Mouse (Mus musculus): ENCODE measurements around the gene Clk2.

Gene Clk2

DNA sequence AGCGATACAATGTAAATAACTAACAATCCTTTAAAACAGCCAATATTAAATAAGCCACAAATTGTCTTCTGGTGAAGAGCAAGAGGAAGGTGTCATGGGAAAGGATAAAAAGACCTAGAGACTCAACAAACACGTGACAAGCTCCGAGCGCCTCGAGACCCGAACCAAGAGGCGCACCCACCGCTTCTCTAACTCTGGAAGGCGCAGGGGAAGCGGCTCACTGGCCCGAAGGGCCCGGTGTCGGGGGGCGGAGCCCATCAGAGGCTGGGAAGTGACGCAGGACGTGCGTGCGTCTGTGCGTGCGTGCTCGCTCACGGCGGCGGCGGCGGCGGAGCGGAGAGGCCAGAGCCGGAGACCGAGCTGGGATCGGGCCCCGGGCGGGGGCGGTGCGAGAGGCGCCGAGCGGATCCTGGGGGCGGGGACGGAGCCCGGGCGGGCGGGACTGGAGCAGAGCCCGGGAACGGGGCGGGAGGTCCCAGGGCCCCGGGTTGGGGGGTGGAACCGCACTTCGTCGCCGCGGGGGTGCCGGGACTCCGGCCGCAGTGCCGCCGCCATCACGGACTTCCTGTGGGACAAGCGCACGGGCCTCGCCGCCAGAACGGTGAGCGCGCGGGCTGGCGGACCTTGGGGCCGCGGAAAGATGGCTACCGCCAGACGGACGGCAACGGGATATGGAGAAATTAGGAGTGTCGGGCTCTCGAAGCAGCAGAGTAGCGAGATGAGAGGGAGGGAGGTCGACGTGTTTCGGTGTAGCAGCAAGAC, at the start of gene Clk2:
TSS of gene Clk2 (plus strand) at position 290 of the 762 bp plus-strand sequence.
- peak; percentile 96 for DNase-seq (ENCODE audit: low spot score)

DNA sequence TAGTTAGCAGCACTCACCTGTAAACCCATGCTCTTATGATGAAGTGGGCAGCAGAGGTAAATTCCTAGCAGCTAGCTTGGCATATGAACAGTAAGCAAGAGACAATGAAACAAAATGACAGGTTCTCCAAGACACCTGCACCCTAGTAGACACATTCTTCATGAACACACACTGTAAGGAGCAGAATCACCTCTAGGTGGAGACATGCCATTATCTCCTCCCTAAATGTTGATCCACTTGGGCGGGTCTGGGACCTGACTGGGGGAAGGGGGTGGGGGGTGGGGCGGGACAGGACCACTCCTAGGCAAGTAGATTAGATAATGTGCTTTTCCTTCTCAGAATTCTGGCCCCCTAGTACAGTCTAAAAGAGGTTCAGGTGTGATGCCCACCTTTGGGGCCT, 49.1 kb upstream of the Clk2 start:
- peak; percentile 45 for DNase-seq (ENCODE audit: low spot score)

DNA sequence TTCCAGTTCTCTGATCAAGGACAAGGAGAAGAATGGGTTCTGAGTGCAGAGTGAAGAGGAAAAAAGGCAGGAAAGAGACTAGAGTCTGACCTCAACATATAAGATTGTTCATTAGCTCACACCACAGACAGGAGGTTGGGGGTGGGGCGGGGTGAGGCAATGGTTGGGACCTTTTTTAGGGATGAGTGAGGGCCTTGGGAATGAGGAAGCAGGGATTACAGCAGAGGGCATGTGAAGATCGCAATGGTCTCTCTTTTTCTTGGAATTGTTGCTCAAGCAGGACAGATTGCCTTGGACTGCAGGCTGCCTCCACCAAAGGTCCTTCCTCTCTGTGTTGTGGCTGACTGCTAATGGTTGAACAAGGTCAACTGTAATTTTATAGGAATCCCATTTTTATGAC, 41.3 kb upstream of the Clk2 start:
- DNase-seq (ENCODE audit: low spot score), result no peak

DNA sequence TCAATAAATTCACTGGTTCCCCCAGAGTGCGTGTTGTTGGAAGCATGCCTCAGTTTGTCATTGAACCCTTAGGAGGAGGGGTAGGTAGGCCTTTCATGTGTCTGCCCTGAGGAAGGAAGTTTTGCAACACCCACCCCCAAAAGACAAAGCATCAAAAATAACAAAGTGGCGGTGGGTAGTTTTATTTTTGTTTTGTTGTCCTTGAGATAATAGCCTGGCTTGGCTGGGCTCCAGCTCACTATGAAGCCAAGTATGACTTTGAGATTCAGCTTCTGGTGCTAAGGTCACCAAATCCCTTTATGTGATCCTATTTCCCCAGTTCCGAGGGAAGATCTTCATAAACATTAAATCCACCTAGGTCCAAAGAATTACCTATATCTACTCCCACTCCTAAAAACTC, 40.4 kb upstream of the Clk2 start:
- DNase-seq (ENCODE audit: low spot score), result no peak

DNA sequence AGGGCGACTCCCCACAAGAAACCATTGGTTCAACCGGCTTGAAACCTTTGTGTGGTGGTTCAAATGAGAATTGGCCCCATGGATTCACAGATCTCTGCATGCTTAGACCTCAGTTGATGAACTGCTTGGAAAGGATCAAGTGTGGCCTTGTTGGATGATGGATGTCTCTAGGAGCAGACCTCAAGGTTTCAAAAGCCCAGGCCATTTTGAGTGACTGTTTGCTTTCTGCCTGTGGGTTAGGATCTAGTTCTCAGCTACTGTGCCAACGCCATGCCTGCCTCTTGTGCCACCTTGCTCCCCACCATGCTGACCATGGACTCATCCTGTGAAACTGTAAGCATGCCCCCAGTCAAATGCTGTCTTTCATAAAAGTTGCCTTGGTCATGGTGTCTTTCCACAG, 38.6 kb upstream of the Clk2 start:
- DNase-seq (ENCODE audit: low spot score), result no peak

DNA sequence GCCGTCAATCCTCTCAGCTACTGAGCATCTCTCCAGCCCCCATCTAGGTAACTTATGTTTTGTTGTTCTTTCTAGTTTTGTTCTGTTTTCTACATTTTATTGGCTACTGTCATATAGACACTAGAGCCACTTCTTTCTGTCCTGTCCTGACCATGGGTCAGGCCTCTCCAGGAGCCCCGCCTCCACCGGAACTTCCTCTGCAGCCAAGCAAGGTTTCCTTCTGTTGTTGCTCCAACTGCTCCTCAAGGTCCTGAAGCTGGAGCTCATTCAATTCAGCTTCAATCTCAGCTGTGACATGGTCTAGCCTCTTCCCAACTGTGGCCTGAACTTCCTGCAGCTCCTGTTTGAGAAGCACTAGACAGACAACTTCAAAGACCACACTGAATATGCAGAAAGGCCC, 34.7 kb upstream of the Clk2 start:
- no peak for DNase-seq (ENCODE audit: low spot score)

DNA sequence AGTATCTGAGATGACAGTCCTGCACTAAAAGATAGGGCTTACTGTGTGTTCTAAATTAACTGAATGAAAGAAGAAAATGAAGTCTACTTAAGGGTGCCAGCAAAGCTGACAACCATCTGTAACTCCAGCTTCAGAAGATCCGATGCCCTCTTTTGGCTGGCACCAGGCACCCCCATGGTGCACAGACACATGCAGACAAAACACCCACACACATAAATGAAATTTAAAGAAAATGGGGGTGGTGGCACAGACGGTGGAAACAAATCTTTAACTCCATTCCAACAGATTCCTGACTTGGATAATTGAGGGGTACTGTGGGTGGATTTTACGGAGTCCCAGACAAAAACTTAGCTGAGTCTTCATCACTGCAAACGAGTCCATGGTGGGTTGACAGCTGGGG, 32.8 kb upstream of the Clk2 start:
- DNase-seq (ENCODE audit: low spot score), result no peak

DNA sequence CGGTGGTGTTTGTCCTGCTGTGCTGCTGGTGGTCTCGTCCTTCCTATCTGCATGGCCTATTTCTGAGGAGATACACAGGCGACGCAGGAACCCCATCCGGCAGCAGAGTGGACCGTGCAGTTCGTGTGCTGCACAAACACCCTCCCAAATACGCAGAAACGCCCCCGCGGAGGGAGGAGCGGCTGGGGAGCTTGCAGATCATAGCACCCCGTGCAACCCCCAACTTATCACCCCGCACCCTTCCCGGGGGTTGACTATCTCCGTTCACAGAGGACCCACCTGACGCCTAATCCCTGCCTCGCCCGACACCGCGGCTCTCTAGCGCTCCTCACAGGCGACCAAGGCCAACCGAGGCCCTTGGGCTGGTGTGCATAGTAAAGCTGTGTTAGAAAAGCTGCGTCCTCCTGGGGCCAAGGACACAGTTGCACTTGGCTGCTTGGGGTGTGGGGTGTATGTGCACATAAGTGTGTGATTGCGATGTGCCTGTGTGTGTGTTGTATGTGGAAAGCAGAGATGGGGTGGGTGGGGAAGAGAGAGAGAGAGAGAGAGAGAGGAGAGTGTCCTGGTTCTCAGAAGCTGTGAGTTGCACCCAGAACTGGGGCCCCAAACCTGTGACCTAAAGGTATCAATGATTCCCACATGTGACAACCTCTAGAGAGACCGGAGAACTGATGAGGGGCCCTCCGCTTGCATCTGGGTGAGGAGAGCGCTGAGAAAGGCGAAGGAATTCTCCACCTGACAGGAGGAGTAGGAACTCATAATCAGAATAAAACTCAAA, 32.1 kb upstream of the Clk2 start:
- no peak for DNase-seq (ENCODE audit: low spot score)

DNA sequence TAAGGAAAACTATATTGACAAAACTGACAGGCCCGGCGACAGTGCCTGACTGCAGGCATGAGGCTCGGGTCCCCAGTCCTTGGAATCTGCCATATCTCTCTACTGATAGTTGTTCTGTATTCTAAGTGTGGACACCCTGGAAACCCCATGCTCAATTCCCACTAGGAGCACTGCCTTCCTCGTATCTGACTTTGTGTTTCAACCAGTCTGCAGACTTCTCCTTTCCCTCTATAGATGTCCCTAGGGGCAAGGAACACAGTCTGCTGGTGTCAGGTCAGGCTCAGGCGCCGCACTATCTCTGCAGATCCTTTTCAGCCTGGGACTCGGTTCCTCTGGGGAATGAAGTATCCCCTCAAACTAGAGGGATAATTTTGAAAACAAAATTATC, 31.5 kb upstream of the Clk2 start:
- DNase-seq (ENCODE audit: low spot score), result no peak

DNA sequence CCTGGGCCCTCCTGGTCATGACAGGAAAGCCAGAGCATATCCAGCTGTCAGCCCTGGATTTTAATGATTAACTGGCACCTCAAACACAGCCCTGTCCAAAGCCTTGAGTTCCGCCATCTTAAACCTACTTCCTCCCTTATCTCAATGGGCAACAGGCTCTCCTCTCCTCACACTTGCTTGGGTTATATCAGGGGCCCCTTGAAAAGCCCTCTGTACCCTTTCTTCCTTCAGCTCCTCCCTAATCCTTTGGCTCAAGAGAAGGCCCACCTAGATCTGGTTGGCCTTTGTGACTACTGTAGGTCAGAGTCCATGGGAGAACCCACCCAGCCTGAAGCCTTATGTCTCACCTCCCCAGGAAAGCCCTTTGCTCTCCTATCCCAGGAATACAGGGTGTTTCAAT, 30.8 kb upstream of the Clk2 start:
- no peak for DNase-seq (ENCODE audit: low spot score)

DNA sequence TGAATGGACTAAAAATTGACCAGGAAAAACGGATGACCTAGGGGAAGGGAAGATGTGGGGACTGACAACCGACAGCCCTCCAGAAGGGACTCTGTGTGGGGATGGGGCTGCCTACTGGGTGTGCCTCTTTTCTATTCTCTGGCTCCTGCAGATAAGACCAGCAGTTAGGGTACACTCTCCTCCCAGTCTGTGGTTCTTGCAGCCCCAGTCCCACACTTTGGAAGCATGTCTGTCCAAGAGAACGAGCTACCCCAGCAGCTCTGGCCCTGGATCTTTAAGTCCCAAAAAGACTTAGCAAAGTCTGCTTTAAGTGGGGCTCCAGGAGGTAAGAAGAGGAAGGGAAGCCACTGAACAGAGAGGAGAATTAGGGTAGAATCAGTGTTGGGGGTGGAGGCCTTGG, 28.6 kb upstream of the Clk2 start, which contains the start of gene Pklr:
TSS of gene Pklr (plus strand) at position 185 of the 400 bp plus-strand sequence.
- DNase-seq (ENCODE audit: low spot score), result no peak

DNA sequence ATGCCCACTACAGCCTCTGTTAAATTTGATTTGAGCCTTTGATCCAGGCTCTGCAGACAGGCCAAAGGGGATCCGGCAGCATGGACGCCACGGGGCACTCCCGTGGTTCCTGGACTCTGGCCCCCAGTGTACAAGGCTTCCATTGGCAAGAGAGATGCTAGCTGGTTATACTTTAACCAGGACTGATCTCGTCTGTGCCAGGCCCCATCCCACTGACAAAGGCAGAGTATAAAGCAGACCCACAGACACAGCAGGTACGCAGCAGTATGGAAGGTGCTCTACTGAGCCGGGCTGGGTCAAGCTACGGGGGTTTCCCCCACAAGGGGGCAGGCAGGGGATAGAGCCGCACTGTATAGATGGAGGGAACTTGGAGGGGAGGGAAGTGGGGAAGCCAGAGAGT, 28.2 kb upstream of the Clk2 start:
- no peak for DNase-seq (ENCODE audit: low spot score)

DNA sequence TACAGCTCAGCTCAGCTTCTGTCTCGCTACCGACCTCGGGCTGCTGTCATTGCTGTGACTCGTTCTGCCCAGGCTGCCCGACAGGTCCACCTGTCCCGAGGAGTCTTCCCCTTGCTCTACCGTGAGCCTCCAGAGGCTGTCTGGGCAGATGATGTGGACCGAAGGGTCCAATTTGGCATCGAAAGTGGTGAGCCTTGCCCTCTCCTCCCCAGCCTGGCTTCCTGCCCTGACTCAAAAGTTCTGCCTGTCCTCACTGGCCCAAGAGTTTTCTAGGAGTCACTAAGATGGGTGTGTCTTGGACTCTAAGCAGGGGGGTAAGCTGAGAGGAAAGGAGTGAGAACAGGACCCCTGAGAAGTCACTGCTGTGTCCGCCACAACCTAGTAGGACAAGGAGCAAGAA, 19.8 kb upstream of the Clk2 start:
- no peak for DNase-seq (ENCODE audit: low spot score)

DNA sequence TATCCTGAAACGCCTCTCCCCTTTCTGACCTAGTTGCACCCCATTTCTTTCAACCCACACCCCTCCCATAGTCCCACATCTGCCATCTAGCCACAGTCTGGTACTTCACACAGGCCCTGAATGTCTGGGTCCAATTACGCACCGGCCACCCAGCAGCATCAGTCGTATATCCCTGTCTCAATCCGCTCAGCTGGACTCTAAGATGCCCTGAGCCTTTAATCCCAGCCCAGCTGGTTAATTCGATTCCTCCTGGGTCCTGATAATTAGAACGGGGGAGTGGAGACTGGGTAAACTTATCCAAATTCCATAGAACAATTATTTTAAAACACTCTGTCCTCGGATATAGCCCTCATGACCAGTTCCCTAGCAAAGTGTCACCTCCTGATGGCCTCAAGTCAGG, 19.0 kb upstream of the Clk2 start:
- DNase-seq (ENCODE audit: low spot score), result no peak

DNA sequence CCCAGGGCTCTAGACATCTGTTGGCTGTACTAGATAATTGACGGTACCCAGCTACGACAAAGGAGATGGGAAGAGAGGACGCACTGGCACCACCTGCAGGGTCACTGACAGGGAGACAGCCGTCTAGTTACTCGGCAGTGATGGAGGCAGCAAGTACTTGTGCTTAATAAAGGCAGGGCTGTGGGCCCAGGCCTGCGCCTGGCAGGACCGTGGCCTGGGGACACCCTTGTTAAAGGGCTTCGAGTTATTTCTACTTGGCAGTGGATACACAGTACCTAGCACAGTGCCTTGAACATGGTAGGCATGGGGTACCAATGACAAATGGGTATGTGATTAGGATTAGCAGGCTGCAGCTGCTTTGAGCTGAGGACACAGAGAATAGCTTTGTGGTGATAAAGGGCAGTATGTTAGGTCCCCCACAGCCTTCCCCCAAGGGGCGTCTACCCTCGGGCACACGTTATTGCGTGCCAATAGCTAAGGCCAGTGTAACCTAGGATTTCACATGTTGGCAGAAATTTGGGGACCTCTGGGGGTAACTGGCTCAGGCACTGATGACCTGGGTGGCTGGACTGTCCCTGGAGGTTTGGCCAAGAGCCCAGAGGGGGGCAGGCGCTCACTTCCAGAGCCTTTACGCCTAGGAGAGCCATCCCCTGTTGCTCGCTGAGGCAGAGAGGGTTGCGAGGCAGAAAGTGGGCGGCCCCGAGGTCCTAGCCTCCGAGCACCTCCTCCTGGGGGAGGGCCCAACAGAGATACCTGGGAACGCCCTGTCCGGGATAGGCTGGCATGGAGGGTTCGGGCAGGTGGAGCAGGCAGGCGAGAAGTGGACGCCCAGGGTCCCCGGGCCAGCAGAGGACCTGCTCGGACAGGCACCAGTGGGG, 17.3 kb upstream of the Clk2 start:
- DNase-seq (ENCODE audit: low spot score), result no peak

DNA sequence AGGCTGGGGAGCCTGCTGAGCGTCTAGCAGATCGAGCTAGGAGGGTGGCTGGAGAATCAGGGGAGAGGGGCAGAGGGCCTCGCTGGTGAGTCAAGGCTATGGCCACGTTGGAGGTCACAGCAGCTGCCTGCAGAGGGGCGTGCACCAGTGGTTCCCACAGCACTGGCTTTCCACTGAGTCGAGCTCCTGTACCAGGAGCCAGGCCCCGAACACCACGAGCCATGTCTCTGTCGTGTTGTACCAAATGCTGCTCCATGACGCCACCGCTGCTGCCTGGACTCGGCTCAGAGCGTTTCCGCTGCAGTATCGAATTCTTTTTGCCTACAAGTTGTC, 16.6 kb upstream of the Clk2 start:
- no peak for DNase-seq (ENCODE audit: low spot score)

DNA sequence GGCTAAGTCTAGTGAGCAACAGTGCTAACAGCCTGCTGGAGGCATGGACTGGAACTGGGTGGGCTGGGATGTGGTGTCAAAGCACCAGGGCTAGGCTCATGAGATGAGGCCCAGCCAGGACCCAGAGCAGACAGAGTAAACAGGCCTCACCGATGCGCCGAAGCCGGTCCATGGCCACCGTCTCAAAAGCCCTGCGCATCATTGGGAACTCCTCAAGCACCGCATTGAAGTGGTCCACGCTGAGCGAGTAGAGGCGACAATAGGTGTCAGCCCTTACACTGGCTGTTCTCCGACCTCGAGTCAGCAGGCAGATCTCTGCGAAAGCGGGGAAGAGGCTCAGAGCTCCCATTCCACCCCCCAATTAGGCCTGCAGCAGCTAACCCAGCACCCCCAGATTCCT, 16.0 kb upstream of the Clk2 start:
- no peak for DNase-seq (ENCODE audit: low spot score)

DNA sequence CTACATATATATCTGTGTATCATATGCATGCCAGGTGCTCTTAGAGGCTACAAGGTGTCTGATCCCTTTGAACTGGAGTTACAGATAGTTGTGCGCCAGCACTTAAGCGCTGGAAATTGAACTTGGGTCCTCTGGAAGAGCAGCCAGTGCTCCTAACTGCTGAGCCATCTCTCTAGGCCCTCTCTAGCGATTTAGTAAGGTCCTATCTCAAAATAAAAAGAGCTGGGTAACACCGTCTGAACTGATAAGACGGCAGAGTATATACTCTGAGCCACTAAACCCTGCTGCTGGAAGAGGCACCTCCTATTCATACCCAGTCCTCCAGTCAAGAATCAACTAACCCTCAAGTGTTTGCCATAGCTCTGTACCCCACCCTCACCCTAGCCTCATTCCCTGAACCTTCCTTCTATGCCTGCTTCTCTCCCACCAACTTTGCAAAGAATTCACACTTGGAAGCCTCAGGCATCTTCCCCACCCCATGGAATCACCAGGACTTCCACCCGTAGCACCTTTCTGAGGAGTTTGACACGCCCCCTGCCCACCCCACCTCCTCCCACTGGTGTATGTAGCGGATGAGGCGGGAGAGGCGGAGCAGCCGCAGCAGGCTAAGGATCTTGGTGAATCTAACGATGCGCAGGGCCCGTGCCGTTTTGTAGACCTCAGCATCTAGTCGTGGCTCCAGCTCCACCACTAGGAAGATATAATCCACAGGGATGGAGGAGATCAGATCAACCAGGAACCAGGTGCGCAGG, 12.3 kb upstream of the Clk2 start:
- no peak for DNase-seq (ENCODE audit: low spot score)

DNA sequence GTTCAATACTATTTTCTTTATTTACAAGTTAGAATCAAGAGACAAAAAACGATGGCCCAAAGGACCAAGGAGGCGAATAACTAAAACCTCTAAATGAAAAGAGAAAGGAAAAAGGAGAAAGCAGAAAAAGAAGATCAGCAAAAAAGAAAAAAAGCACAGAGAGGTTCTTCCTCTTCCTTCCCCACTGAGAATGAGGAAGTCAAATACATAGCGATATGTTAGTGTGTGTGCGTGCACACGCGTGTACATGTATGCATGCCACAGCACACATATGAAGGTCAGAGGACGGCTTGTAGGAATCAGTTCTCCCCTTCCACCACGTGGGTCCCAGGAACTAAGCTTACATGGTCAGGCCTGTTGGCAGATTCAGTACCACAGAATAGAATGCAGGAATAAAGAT, 7.6 kb upstream of the Clk2 start:
- DNase-seq (ENCODE audit: low spot score), result no peak

DNA sequence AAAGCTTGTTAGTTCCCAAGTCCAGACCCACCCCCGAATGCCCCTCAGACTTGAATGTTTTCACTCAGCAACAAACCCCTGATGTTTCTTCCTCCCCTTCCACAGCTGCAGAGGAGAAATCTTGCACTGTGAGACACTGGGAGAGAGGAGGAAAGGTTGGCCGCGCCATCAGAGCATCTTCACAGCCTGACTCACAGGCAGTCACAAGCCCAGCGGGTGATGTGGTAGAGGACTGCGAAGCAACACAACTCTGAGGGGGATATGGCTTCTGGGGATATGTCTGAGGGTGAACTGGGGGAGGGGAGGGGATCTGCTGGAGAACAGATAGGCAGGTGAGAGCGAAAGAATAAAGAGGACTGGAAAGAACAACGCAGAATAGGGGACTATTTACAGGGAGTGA, 5.9 kb upstream of the Clk2 start:
- peak; percentile 34 for DNase-seq (ENCODE audit: low spot score)

DNA sequence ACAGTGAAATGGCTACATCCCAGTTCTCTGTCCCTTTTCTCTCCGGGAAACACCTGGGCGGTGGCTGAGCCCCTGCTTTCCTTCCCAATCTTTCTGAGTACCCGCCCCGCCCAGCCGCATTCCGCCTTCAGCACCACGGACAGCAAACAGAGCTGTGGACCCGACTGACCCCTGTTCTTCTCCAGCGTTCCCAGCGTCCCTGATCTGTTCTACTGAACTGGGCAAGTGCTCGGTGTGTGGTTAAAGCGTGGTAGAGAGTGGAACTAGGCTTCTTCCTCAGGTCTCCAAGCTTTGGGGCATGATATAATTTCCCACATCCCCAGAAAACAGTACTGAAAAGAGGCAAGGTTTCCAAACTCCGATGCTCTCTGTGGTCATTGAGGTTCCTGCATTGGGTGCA, 5.4 kb upstream of the Clk2 start:
- DNase-seq (ENCODE audit: low spot score), result no peak
